16 mouse cellular contexts compared by ENCODE assay signal in genomic region chr5:138953986-138954385, GRCm38 (mm10). TPM values are rescaled to one million over a fixed set of nuclear protein-coding genes. Genes with fewer than 3 reads are reported as not detected.
"Had no signal": no experiment of that assay in that cellular context is flagged by ENCODE, and none has a peak within 500 bp of the region (broad histone marks: within the 10 kb centered on the region; RNA-seq: fewer than 3 reads in every experiment).

No protein-coding gene starts in this region.

- H3K27ac ChIP-seq: liver, embryonic 12.5 days; midbrain, embryonic 15.5 days; neural tube, embryonic 13.5 days had no signal

- H3K9me3 ChIP-seq: liver, embryonic 12.5 days; midbrain, embryonic 15.5 days; neural tube, embryonic 13.5 days had no signal

- H3K9ac ChIP-seq: liver, embryonic 12.5 days; lung, embryonic 14.5 days; midbrain, embryonic 15.5 days; neural tube, embryonic 13.5 days had no signal

- H3K27me3 ChIP-seq: liver, embryonic 12.5 days; neural tube, embryonic 13.5 days had no signal

- DNase-seq: kidney, adult 8-10 months; kidney, postnatal 25 days; layer of hippocampus, postnatal 36 days; lung, embryonic 14.5 days; lung, postnatal 10 days; lung, postnatal 4 days; retina, postnatal 1 day; right cerebral cortex, postnatal 4 days; spleen, adult 18-20 months; thymus, adult 18-20 months; thymus, postnatal 14 days had no signal

- H3K4me3 ChIP-seq: liver, embryonic 12.5 days; midbrain, embryonic 15.5 days; neural tube, embryonic 13.5 days had no signal

- ATAC-seq: liver, embryonic 12.5 days; midbrain, embryonic 15.5 days had no signal

- H3K4me2 ChIP-seq: liver, embryonic 12.5 days; lung, embryonic 14.5 days; midbrain, embryonic 11.5 days; midbrain, embryonic 15.5 days; neural tube, embryonic 13.5 days had no signal

- H3K36me3 ChIP-seq: liver, embryonic 12.5 days; midbrain, embryonic 15.5 days; neural tube, embryonic 13.5 days had no signal

- H3K4me1 ChIP-seq: liver, embryonic 12.5 days; midbrain, embryonic 15.5 days had no signal

RNA-seq across cellular contexts. Expression of gene Pdgfa, which starts 43.2 kb away (rescaled TPM):
- total RNA-seq: monocyte, adult 5-6 weeks had no signal
